Mouse (Mus musculus) liver, embryonic 16.5 days (tissue): Measurements from ENCODE around the gene Scn5a. TPM values are rescaled to one million over a fixed set of nuclear protein-coding genes. Genes with fewer than 3 reads are reported as not detected.

Experiments used
- ATAC-seq: fragments of 200-750 bp; cut with Nextera tagmentation; 2 replicates; pipeline ENCODE4 v1.8.0; 2017; ENCODE audit warnings: low read depth, mild to moderate bottlenecking, moderate number of reproducible peaks, moderate library complexity
- H3K27ac ChIP-seq: fragments of 300-500 bp; sonication (generic); 2 replicates; pipeline ENCODE4 v1.5.1; 2014; ENCODE audit warnings: mild to moderate bottlenecking, low read length
- H3K27me3 ChIP-seq: fragments of 300-500 bp; sonication (generic); 2 replicates; pipeline ENCODE4 v1.6.1; 2014; ENCODE audit warnings: low read depth, low read length, mixed read lengths; ENCODE audit not compliant: control insufficient read depth, insufficient read depth
- H3K36me3 ChIP-seq: fragments of 300-500 bp; sonication (generic); 2 replicates; pipeline ENCODE4 v1.6.1; 2014; ENCODE audit warnings: mild to moderate bottlenecking; ENCODE audit not compliant: control insufficient read depth, insufficient read depth
- H3K4me1 ChIP-seq: fragments of 300-500 bp; sonication (generic); 2 replicates; pipeline ENCODE4 v1.6.1; 2014; ENCODE audit warnings: low read depth, low read length, mixed read lengths; ENCODE audit not compliant: control insufficient read depth
- H3K4me2 ChIP-seq: fragments of 300-500 bp; sonication (generic); 2 replicates; pipeline ENCODE4 v1.6.1; 2014; ENCODE audit warnings: low read depth, low read length, mixed read lengths
- H3K4me3 ChIP-seq: fragments of 300-500 bp; sonication (generic); 2 replicates; pipeline ENCODE4 v1.5.1; 2014; ENCODE audit warnings: low read depth, mild to moderate bottlenecking, low read length
- H3K9ac ChIP-seq: fragments of 300-500 bp; sonication (generic); 2 replicates; pipeline ENCODE4 v1.6.1; 2014; ENCODE audit warnings: low read depth, low read length
- H3K9me3 ChIP-seq: fragments of 300-500 bp; sonication (generic); replicated peaks from 2 replicates; pipeline ENCODE4 v1.6.1; 2016; ENCODE audit warnings: low read length; ENCODE audit not compliant: control insufficient read depth
- WGBS: fragments of 180-500 bp; shearing (Covaris S2); extraction: QIAGEN DNeasy Blood & Tissue Kit; methylation state at CpG from one replicate; pipeline ENCODE4 v1.1.7; 2014; ENCODE audit not compliant: insufficient replicate concordance; 5-methylcytosine and 5-hydroxymethylcytosine counted together
- polyA plus RNA-seq: library from polyadenylated mRNA; unstranded; fragments of >200 nt; fragmentation: Nextera tagmentation; extraction: Ambion mirVana; gene quantifications from 2 replicates; pipeline ENCODE4 v1.2.1, GENCODE M21; 2015

The Scn5a gene
- polyA plus RNA-seq, 1 experiment from 2014 or later: 0.11 TPM

DNA sequence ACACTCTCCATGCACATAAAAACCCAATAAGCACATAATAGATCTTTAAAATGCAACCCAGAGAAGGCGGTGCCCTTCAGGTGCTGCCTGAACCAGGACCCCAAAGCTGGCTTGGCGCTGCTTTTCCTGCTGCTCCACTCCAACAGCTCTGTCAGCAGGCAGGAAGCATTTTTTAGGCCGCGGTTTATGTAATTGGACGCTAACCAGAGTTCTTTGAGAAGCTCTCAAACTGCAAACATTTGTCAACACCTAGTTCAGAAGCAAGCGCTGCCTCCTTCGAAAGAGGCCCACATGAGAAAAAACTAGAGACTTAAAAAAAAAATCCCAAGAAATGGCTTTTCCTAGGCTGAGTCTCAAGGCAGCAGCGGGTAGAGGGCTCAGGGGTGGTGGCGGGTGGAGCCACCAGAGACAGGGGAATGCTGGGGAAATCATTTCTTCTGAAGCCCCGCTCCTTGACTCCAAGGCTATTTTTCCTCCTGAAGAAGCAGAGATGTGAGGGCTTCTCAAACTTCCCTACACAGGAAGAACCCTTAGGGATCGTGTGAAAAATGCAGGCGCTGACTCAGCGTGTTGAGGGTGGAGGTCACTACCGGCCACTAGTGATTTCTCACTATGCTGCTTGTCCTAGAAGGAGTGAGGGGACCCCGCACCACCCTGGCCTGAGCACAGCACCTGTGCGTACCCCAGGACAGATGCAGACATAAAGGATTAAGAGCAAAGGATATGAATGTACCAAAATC lies 19.1 kb downstream of the Scn5a start:
- Histone ChIP-seq H3K9me3 (no peaks in the 10 kb centered on the region), H3K4me3 (no peak overlapping the region), H3K9ac (no peak overlapping the region), H3K36me3 (no peaks in the 10 kb centered on the region), H3K4me2 (no peak overlapping the region), H3K27me3 (no peaks in the 10 kb centered on the region), H3K27ac (no peak overlapping the region), H3K4me1 (no peaks in the 10 kb centered on the region)
- no peak for ATAC-seq
- WGBS: 62% methylated on average over 16 of the region's 16 CpGs

DNA sequence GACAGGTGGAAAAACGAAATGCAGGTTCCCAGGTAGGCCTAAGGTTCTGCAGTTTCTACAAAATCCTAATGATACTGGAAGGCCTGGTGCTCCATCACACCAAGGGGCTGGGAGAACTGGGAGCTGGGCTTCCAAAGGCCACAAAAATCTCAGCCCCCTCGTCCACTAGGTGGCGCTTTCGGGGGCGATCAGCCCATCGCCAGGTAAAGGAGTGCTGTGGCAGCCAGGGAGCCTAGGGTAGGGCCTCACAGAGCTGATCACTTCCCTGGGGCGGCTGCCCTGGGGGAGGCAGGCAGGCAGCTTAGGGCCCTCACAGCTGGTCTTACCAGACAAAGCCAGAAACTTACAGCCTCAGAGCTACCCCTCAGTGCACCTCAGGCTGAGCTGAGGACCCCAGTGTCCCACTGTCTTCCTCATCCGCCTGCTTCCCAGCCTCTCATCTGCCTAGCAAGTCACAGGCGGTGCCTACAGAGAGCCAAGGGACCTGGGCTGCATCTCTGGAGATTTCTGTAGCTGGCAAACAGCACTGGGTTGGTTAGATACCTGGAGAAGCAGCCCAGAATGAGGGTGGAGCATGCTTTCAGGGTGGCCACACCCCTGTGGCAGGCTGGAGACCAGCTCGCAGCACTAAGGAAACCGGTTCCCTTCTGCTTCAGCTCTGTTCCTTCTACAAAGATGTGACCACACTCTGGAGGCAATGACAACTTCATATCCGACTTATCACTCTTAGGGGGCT lies 20.5 kb downstream of the Scn5a start:
- no peak overlapping the region for H3K9ac ChIP-seq
- 14% methylated on average over 12 of the region's 12 CpGs for WGBS
- no peaks in the 10 kb centered on the region for H3K4me1 ChIP-seq
- no peak overlapping the region for H3K4me3 ChIP-seq
- no peak overlapping the region for H3K4me2 ChIP-seq
- no peaks in the 10 kb centered on the region for H3K36me3 ChIP-seq
- H3K27me3 ChIP-seq: no peaks in the 10 kb centered on the region
- H3K27ac ChIP-seq: no peak overlapping the region
- ATAC-seq: no peak
- H3K9me3 ChIP-seq: no peaks in the 10 kb centered on the region

DNA sequence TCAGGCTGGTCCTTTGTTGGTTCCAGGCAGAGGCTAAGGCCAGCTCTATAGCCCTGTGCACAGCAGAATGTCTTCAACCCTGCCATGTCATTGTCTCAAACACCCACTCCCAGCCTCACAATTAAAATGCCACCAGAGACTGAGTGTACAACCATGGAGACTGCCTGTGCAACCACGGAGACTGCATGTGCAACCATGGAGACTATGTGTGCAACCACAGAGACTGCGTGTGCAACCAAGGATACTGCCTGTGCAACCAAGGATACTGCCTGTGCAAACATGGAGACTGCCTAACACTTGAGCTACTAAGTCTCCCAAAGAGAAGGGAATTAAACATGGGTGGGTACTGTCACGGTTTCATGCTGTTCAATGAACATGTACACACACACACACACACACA lies 22.8 kb downstream of the Scn5a start:
- Histone ChIP-seq H3K9me3 (no peaks in the 10 kb centered on the region), H3K4me2 (no peak overlapping the region), H3K36me3 (no peaks in the 10 kb centered on the region), H3K27me3 (no peaks in the 10 kb centered on the region), H3K4me3 (no peak overlapping the region), H3K4me1 (no peaks in the 10 kb centered on the region), H3K27ac (no peak overlapping the region), H3K9ac (no peak overlapping the region)
- no peak for ATAC-seq
- 58% methylated on average over 3 of the region's 3 CpGs for WGBS

DNA sequence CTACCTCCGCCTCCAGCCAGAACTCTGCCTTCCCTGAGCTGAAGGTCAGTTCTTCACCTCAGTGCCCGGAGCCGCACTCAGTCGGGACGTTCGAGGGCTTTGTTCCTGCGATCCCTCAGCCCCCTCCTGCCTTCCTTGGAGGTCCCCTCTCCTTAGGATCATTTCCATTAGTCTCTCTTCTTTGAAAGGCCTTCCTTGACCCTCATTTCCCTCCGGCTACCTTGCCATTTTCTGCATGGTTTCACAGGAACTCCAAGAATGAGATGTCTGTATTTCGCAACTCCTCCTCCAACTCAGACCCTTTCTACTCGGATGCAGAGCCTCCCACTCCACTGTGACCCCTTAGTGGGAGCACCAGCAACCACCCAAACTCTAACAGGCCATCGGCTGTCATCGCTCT lies 31.3 kb downstream of the Scn5a start:
- Histone ChIP-seq H3K27ac (no peak overlapping the region), H3K36me3 (no peaks in the 10 kb centered on the region), H3K27me3 (no peaks in the 10 kb centered on the region), H3K4me1 (no peaks in the 10 kb centered on the region), H3K4me3 (no peak overlapping the region), H3K9ac (no peak overlapping the region), H3K4me2 (no peak overlapping the region), H3K9me3 (no peaks in the 10 kb centered on the region)
- 63% methylated on average over 12 of the region's 12 CpGs for WGBS
- no peak for ATAC-seq

DNA sequence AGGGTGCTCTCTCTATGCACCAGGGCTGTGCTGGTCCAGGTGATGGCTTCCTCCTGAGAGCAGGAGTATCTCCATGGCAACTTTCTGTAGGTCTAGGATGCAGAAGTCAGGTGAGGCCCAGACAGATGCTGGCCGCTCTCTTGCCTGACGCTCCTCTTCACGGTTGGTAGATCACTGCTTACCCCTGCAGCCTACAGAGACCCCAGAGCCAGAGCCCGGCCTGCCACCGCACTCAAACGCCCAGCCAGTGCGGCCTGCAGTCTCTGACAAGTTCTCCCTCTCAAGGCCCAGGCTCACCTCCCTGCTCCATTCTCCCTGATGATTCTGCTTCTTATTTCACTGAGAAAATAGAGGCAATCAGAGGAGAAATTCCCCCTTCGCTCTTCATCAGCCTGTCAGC lies 31.7 kb downstream of the Scn5a start:
- H3K9ac ChIP-seq: no peak overlapping the region
- H3K4me3 ChIP-seq: no peak overlapping the region
- WGBS: 69% methylated on average over 8 of the region's 8 CpGs
- no peaks in the 10 kb centered on the region for H3K36me3 ChIP-seq
- no peak overlapping the region for H3K4me2 ChIP-seq
- H3K27ac ChIP-seq: no peak overlapping the region
- ATAC-seq: no peak
- H3K4me1 ChIP-seq: no peaks in the 10 kb centered on the region
- H3K9me3 ChIP-seq: no peaks in the 10 kb centered on the region
- no peaks in the 10 kb centered on the region for H3K27me3 ChIP-seq

DNA sequence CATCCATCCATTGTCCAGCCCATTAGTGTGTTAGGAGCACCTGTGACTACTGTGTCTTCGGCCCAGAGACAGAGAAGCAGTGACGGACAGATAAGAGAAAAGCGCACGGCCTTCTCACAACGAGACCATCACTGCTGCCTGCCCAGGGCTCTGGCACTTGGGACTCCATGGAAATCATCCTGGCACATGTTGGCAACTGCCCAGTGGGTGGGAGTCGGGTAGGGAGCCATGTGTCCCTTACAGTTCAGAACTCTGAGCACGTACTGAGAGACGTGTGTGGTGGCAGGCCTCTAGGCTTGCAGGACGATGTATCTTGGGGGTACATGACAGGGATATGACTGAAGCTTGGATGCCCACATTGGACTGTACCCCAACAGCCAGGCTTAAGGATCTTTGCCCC lies 38.1 kb downstream of the Scn5a start:
- 68% methylated on average over 9 of the region's 9 CpGs for WGBS

DNA sequence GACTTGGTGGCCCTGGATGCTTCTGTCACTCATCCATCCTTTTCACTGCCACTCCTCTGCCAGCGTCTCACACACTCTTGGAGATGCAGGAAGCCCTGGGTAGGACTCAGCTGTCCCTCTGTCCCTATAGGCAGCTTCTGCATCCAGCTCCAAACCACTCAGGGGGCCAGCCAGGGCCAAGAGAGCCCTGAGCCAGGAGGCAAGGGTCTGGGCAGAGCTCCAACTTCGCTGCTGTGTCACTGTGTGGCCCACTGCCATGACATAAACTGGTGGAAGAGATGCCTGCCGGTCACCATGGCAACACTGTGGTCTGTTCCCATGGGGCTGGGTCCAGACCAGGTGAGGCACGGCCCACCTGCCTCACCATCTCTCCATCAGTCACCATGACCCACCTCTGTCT lies 41.0 kb downstream of the Scn5a start:
- H3K36me3 ChIP-seq: no peaks in the 10 kb centered on the region
- H3K27ac ChIP-seq: no peak overlapping the region
- H3K4me1 ChIP-seq: no peaks in the 10 kb centered on the region
- no peak overlapping the region for H3K4me3 ChIP-seq
- H3K4me2 ChIP-seq: no peak overlapping the region
- H3K9ac ChIP-seq: no peak overlapping the region
- WGBS: 46% methylated on average over 4 of the region's 4 CpGs
- H3K9me3 ChIP-seq: no peaks in the 10 kb centered on the region
- no peak for ATAC-seq
- 0 out of 2 replicates have a peak, but pooled peaks cover under 1% of the 10 kb centered on the region for H3K27me3 ChIP-seq

More for the DNA sequence above, 38.1 kb downstream of the Scn5a start:
- Histone ChIP-seq H3K9me3 (no peaks in the 10 kb centered on the region), H3K9ac (no peak overlapping the region), H3K36me3 (no peaks in the 10 kb centered on the region), H3K27me3 (no peaks in the 10 kb centered on the region), H3K4me2 (no peak overlapping the region), H3K4me3 (no peak overlapping the region), H3K4me1 (no peaks in the 10 kb centered on the region), H3K27ac (no peak overlapping the region)
- ATAC-seq: no peak

DNA sequence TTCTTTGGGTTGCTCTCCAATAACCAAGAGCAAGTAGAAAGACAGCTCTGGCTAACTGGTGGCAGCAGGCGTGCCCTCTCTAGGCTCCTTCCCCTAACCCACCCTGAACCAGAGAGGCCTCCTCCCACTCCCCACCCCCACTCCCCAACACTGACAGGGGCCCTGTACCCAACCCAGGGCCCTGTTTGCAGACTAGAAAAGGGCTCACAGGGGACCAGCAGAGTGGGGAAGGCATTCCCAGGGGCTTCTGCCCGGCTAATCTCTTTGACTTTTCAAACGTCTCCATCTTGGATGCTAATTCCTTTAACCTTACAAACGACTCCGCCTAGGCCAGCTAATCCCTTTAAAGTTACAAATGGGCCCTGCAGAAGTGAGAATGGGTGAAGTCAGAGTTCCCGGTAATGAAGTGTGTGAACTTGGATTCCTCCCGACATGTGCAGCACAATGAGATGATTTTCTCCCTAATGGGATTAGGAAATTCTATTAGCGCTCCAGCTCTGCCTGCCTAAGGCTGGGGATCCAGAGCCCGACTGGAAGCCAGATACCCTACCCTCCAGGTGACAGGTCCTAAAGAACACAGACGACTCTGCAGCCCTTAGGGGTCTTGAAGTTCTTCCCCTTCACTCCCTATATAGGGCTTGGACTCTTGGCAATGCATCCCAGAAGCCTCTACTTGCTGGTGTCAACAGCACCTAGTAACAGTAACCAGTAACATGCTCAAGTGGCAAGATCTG lies 47.0 kb downstream of the Scn5a start:
- 17% methylated on average over 10 of the region's 10 CpGs for WGBS
- Histone ChIP-seq H3K4me3 (no peak overlapping the region), H3K4me2 (no peak overlapping the region), H3K27ac (no peak overlapping the region), H3K36me3 (no peaks in the 10 kb centered on the region), H3K9me3 (no peaks in the 10 kb centered on the region), H3K4me1 (no peaks in the 10 kb centered on the region), H3K9ac (no peak overlapping the region), H3K27me3 (peaks cover 4% of the 10 kb centered on the region; the same call in 1 of the 2 replicates)
- ATAC-seq: no peak

DNA sequence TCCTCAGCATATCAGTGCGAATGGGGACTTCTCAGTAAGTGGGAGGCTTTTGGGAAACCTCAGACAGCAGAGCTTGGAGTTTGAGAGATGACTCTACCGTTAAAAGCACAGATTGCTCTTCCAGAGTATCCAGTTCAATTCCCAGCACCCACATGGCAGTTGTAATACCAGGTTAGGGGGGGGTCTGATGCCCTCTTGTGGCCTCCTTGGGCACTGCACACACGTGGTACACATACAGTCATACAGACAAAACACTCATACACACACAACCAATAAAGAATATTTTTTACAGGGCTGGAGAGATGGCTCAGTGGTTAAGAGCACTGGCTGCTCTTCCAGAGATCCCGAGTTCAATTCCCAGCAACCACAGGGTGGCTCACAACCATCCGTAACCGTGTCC lies 54.3 kb downstream of the Scn5a start:
- Histone ChIP-seq H3K4me3 (no peak overlapping the region), H3K27ac (no peak overlapping the region), H3K4me2 (no peak overlapping the region), H3K9me3 (0 out of 2 replicates have a peak, but pooled peaks cover 3% of the 10 kb centered on the region), H3K4me1 (no peaks in the 10 kb centered on the region), H3K27me3 (no peaks in the 10 kb centered on the region), H3K36me3 (no peaks in the 10 kb centered on the region), H3K9ac (no peak overlapping the region)
- 67% methylated on average over 6 of the region's 6 CpGs for WGBS
- ATAC-seq: no peak
